Mouse (Mus musculus) ES-E14 (cell line): Measurements from ENCODE around the gene Stip1. TPM values are rescaled to one million over a fixed set of nuclear protein-coding genes. Genes with fewer than 3 reads are reported as not detected.
A peak's percentile ranks its signal among the peaks of the same experiment; 100 is the strongest.
"Not testable (repeated sequence)": the region's sequence is repeated elsewhere in the genome, so short reads cannot be mapped to it uniquely, and the experiment has no call there.

Experiments
- DNase-seq: peaks from one replicate; pipeline ENCODE4 v3.0.0-alpha.2; 2013; ENCODE audit warnings: low read depth, low spot score
- H3K27ac ChIP-seq: 2 replicates; pipeline ENCODE4 v1.5.1; 2012; ENCODE audit warnings: low read depth, mild to moderate bottlenecking, low read length, moderate library complexity, mixed read lengths; ENCODE audit not compliant: poor library complexity, insufficient read depth, severe bottlenecking
- H3K36me3 ChIP-seq: 2 replicates; pipeline ENCODE4 v1.6.1; 2012; ENCODE audit warnings: mild to moderate bottlenecking, low read length, moderate library complexity, mixed read lengths; ENCODE audit not compliant: control insufficient read depth, poor library complexity, insufficient read depth, severe bottlenecking
- H3K4me1 ChIP-seq, 2 experiments: fragments of 150-350 bp in 1 of 2; sonication (generic) in 1 of 2; 2 replicates each; pipeline ENCODE4 v1.6.1; 2012; ENCODE audit warnings: low read length in 2 of 2, mild to moderate bottlenecking in 1 of 2, mixed read lengths in 1 of 2; ENCODE audit not compliant: control insufficient read depth in 2 of 2, insufficient read depth in 2 of 2, poor library complexity in 1 of 2
- H3K4me3 ChIP-seq, 2 experiments: fragments of 150-350 bp in 1 of 2; sonication (generic) in 1 of 2; 2 replicates each; pipeline ENCODE4 v1.5.1; 2012; ENCODE audit warnings: low read length in 2 of 2, low read depth in 1 of 2, mild to moderate bottlenecking in 1 of 2, mixed read lengths in 1 of 2; ENCODE audit not compliant: insufficient read depth in 1 of 2, poor library complexity in 1 of 2, severe bottlenecking in 1 of 2
- H3K9ac ChIP-seq: 2 replicates; pipeline ENCODE4 v1.6.1; 2012; ENCODE audit warnings: low read depth, mild to moderate bottlenecking, low read length, mixed read lengths; ENCODE audit not compliant: poor library complexity, insufficient read depth, severe bottlenecking
- H3K9me3 ChIP-seq: fragments of 150-350 bp; sonication (generic); 2 replicates; pipeline ENCODE4 v1.6.1; 2012; ENCODE audit warnings: low read depth, mild to moderate bottlenecking, low read length; ENCODE audit not compliant: control insufficient read depth, insufficient read depth
- CHD2 ChIP-seq: IDR thresholded peaks from 2 replicates; pipeline ENCODE4 v1.6.1; 2014; ENCODE audit warnings: mild to moderate bottlenecking, low read depth, low read length, inconsistent platforms
- HCFC1 ChIP-seq: IDR thresholded peaks from 2 replicates; pipeline ENCODE4 v1.6.1; 2012; ENCODE audit warnings: low read length, inconsistent platforms, borderline replicate concordance; ENCODE audit not compliant: insufficient read depth
- MAFK ChIP-seq: IDR thresholded peaks from 2 replicates; pipeline ENCODE4 v1.6.1; 2014; ENCODE audit warnings: mild to moderate bottlenecking, low read depth, low read length, inconsistent platforms; ENCODE audit not compliant: insufficient read depth
- ZC3H11A ChIP-seq: IDR thresholded peaks from 2 replicates; pipeline ENCODE4 v1.6.1; 2012; ENCODE audit warnings: low read depth, mild to moderate bottlenecking, inconsistent platforms, low read length, borderline replicate concordance
- ZNF384 ChIP-seq: IDR thresholded peaks from 2 replicates; pipeline ENCODE4 v1.6.1; 2012; ENCODE audit warnings: low read depth, low read length, inconsistent platforms
- in situ Hi-C, 2 experiments: fragments of 600-800 bp; cut with MboI; formaldehyde crosslinking; loops; one replicate each; pipeline ENCODE4 v1.15.1; 2025; ENCODE audit warnings: low sequenced_read_pairs in 2 of 2, inconsistent platforms in 1 of 2; ENCODE audit not compliant: unreplicated experiment in 2 of 2
- total RNA-seq: library from RNA; depleted of rRNA; stranded (reverse); fragments of 300-350 nt; gene quantifications from 2 replicates; pipeline ENCODE4 v1.2.3, GENCODE M21; 2012

Gene Stip1
- total RNA-seq, 1 experiment, result 280 TPM

- TF ChIP-seq HCFC1 (no peak), MAFK (no peak), ZNF384 (no peak), CHD2 (no peak), ZC3H11A (no peak)
- Histone ChIP-seq H3K9ac (peak within 1 kb of the TSS; percentile 68), H3K27ac (peak within 1 kb of the TSS; percentile 17; the same call in 1 of the 2 replicates), H3K4me1 (peaks cover 4 to 25% of the 10 kb centered on the region in 2 experiments; a peak in 3 of 4 replicates), H3K36me3 (no peaks in the 10 kb centered on the region), H3K9me3 (no peaks in the 10 kb centered on the region), H3K4me3 (peak within 1 kb of the TSS; percentile 61 to 71)
- DNase-seq, result peak; percentile 98
- in situ Hi-C loops, result no loop called here
These were observed 47.5 kb downstream of the Stip1 start, which contains the start of gene Dnajc4 for GRCm38 (mm10) chr19:6992011-6992858. Gene Dnajc4 (minus strand): TSS chr19:6992572.

DNA sequence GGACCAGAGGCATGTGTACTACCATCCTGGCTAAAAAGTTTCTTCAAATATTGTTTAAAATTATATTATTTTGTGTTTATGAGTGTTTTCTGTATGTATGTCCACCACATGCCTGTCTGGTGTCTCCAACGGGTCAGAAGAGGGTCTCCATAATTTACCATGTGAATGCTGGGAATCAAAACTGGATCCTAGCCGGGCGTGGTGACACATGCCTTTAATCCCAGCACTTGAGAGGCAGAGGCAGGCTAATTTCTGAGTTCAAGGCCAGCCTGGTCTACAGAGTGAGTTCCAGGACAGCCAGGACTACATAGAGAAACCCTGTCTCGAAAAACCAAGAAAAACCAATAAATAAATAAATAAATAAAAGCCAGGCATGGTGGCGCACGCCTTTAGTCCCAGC is 48.6 kb downstream of the Stip1 start:
- peaks cover 4 to 26% of the 10 kb centered on the region in 2 experiments; a peak in 3 of 4 replicates for H3K4me1 ChIP-seq
- H3K36me3 ChIP-seq, in situ Hi-C loops, H3K9ac ChIP-seq, H3K9me3 ChIP-seq, H3K4me3 ChIP-seq, DNase-seq, H3K27ac ChIP-seq: not testable (repeated sequence)

GRCm38 (mm10) chr19:6990712-6991111 is 49.1 kb downstream of the Stip1 start:
- Histone ChIP-seq H3K4me3 (no peak overlapping the region), H3K27ac (no peak overlapping the region), H3K9ac (no peak overlapping the region), H3K9me3 (no peaks in the 10 kb centered on the region), H3K4me1 (peaks cover 4 to 30% of the 10 kb centered on the region in 2 experiments; a peak in 3 of 4 replicates), H3K36me3 (no peaks in the 10 kb centered on the region)
- TF ChIP-seq CHD2 (no peak), MAFK (no peak), HCFC1 (no peak), ZC3H11A (no peak), ZNF384 (no peak)
- in situ Hi-C loops, result no loop called here
- DNase-seq, result no peak

DNA sequence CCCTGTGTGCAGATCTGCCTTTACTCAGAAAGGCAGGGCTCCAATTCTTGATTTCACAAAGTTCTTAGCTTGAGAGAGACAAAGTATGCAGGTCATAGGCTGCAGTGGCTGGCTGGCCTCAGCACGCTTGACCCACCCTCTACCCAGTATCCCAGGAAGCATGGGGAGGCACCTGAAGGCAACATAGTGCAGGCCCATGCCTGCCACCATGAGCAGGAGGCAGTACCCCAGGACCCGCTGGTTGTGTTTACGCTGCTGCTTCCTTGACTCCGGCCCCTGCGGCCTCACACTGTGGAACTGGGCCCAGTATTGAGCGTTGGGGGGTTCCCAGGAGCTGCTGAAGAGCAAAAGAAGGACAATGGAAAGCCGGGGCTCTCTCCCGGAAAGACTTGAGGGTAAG is 50.5 kb downstream of the Stip1 start:
- H3K9me3 ChIP-seq, result no peaks in the 10 kb centered on the region
- no peak overlapping the region for H3K4me3 ChIP-seq
- H3K27ac ChIP-seq, result no peak overlapping the region
- TF ChIP-seq MAFK (no peak), HCFC1 (no peak), ZNF384 (no peak), CHD2 (no peak), ZC3H11A (no peak)
- peaks cover 5% of the 10 kb centered on the region; the same call in 1 of the 2 replicates for H3K36me3 ChIP-seq
- H3K9ac ChIP-seq, result no peak overlapping the region
- H3K4me1 ChIP-seq, result peaks cover 4 to 23% of the 10 kb centered on the region in 2 experiments; a peak in 3 of 4 replicates
- in situ Hi-C loops, result no loop called here
- no peak for DNase-seq
